8 mouse cellular contexts compared by ENCODE assay signal in the genomic region with DNA sequence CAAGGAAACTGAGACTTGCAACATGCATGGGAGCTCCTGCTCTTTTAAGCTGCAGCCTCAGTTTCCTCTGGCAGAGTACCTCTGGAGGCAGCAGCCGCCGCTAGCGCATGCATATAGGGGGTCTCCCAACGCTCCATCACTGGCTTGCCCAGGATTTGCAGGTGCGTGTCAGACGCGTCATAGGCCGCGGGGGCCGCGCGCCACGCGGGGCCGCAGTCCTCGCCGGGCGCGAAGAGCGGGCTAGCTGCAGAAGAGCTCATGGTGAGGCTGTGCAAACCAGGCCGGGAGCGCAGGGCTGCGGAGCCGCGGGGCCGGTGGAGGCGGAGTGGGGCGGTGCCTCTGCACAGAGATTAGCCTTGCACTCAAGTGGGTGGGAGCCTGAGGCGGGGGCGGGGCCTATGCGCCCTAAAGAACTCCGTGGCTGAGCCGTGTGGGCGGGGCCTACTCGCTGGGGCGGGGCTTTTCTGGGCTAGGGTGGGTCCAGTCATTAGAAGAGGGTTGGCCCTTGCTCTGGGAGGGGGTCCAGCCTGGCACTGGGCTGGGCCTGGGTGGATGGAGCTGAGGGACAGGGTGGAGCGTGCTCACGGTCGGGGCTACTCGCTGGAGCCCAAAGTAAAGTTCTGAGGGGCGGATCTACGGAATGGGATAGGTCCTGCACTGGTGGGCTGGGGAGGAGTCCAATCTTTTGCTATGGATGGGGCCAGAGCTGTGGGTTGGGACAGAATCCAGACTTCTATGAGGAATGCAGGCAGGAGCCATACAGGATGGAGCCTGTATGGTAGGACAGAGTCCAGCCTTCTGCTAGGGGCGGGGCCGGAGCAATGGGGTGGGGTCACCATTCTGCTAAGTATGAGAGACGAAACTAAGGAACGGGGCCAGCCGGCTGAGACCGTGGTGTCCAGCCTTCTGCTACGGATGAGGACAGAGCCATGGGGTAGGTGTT. TPM values are rescaled to one million over a fixed set of nuclear protein-coding genes. Genes with fewer than 3 reads are reported as not detected.
A peak's percentile ranks its signal among the peaks of the same experiment; 100 is the strongest.
DNase-seq lines count a peak whose midpoint lies in the region; ATAC-seq and TF ChIP-seq lines count a peak whose summit lies in the region.

Gene Gamt, minus strand, starts transcription at position 371 of the 943 bp plus-strand sequence.
Gene Dazap1, plus strand, starts transcription at position 845 of the 943 bp plus-strand sequence.

- peak within 1 kb of the TSS; percentile 79 for H3K4me2 ChIP-seq in forebrain, postnatal 0 days (ENCODE audit: low read depth)
- peak within 1 kb of the TSS; percentile 94 for H3K4me2 ChIP-seq in lung, embryonic 15.5 days

- WGBS in cerebellum, adult 2 months = 1% methylated on average over 49 of the region's 49 CpGs
- 1% methylated on average over 45 of the region's 49 CpGs for WGBS in forebrain, postnatal 0 days
- under 1% methylated on average over 49 of the region's 49 CpGs for WGBS in lung, embryonic 15.5 days

- peaks cover 3 to 17% of the 10 kb centered on the region in 2 experiments; a peak in 3 of 4 replicates for H3K4me1 ChIP-seq in MEL (ENCODE audit: control insufficient read depth in 1 of 2, insufficient read depth in 2 of 2, low read length in 2 of 2)
- H3K4me1 ChIP-seq in cerebellum, adult 2 months (ENCODE audit: control insufficient read depth, insufficient read depth, low read length) = peaks cover 15% of the 10 kb centered on the region; the same call in 1 of the 2 replicates
- peaks cover 8% of the 10 kb centered on the region; the same call in 1 of the 2 replicates for H3K4me1 ChIP-seq in forebrain, postnatal 0 days (ENCODE audit: insufficient read depth)
- H3K4me1 ChIP-seq in lung, embryonic 15.5 days = peaks cover 35% of the 10 kb centered on the region

- no peak for TF ChIP-seq CTCF in MEL (IDR thresholded peaks at IDR 0.05 in 2 of 3, conservative IDR thresholded peaks at IDR 0.05 in 1 of 3; ENCODE audit: control insufficient read depth in 1 of 3, insufficient read depth in 1 of 3, low read depth in 2 of 3, low read length in 3 of 3, poor library complexity in 1 of 3, severe bottlenecking in 1 of 3)
- TF ChIP-seq CTCF in cerebellum, adult 2 months (IDR thresholded peaks at IDR 0.05; ENCODE audit: borderline replicate concordance, insufficient read depth, low read depth, low read length) = no peak
- peak; percentile 4; the same call in 1 of the 2 replicates for TF ChIP-seq CTCF in forebrain, postnatal 0 days (IDR thresholded peaks at IDR 0.05; ENCODE audit: low read depth)

- peak; percentile 75 for ATAC-seq in forebrain, postnatal 0 days
- ATAC-seq in lung, embryonic 15.5 days (ENCODE audit: borderline replicate concordance, extremely low read depth, low FRiP score, low TSS enrichment) = peak; percentile 93

- DNase-seq in MEL (ENCODE audit: low read depth, low spot score) = peak; percentile 97
- peak; percentile 91 to 92 for DNase-seq in cerebellum, adult 2 months
- DNase-seq in forebrain, postnatal 0 days = peak; percentile 93
- peak; percentile 99 for DNase-seq in heart, postnatal 4 days
- DNase-seq in layer of hippocampus, adult 8-10 months (ENCODE audit: low spot score in 2 of 2) = peak; percentile 90 to 91
- DNase-seq in ovary, adult 18-20 months (ENCODE audit: low spot score) = peak; percentile 97
- DNase-seq in thymus, postnatal 0 days (ENCODE audit: low spot score) = peak; percentile 93

- no peak; a peak in 1 of 4 replicates for TF ChIP-seq POLR2A in MEL (IDR thresholded peaks at IDR 0.05; ENCODE audit: control insufficient read depth in 1 of 2, insufficient read depth in 1 of 2, low read depth in 1 of 2, low read length in 2 of 2, poor library complexity in 1 of 2)
- peak; percentile 36; the same call in 1 of the 2 replicates for TF ChIP-seq POLR2A in cerebellum, adult 2 months (IDR thresholded peaks at IDR 0.05; ENCODE audit: borderline replicate concordance, insufficient read depth, low read length)

- H3K27ac ChIP-seq in MEL (ENCODE audit: control insufficient read depth, low read depth, low read length) = peak within 1 kb of the TSS; percentile 90
- peak within 1 kb of the TSS; percentile 70 for H3K27ac ChIP-seq in cerebellum, adult 2 months (ENCODE audit: insufficient read depth, low read length)
- H3K27ac ChIP-seq in forebrain, postnatal 0 days (ENCODE audit: low read depth, low read length) = peak within 1 kb of the TSS; percentile 79
- peak within 1 kb of the TSS; percentile 98 for H3K27ac ChIP-seq in lung, embryonic 15.5 days

- no peak for TF ChIP-seq RAD21 in MEL (IDR thresholded peaks at IDR 0.05; ENCODE audit: low read depth, low read length)

- no peaks in the 10 kb centered on the region for H3K9me3 ChIP-seq in MEL (replicated peaks; ENCODE audit: insufficient read depth, low read length)
- no peaks in the 10 kb centered on the region for H3K9me3 ChIP-seq in forebrain, postnatal 0 days (ENCODE audit: low read length)
- H3K9me3 ChIP-seq in lung, embryonic 15.5 days = no peaks in the 10 kb centered on the region

- H3K36me3 ChIP-seq in MEL (ENCODE audit: control insufficient read depth in 1 of 2, insufficient read depth in 2 of 2, low read length in 2 of 2) = peaks cover 0 to 6% of the 10 kb centered on the region in 2 experiments; a peak in 2 of 4 replicates
- H3K36me3 ChIP-seq in forebrain, postnatal 0 days (ENCODE audit: insufficient read depth) = peaks cover 18% of the 10 kb centered on the region
- peaks cover 28% of the 10 kb centered on the region for H3K36me3 ChIP-seq in lung, embryonic 15.5 days

- H3K9ac ChIP-seq in MEL (ENCODE audit: control insufficient read depth, low read depth, low read length, poor library complexity, severe bottlenecking) = peak within 1 kb of the TSS; percentile 87
- peak within 1 kb of the TSS; percentile 47 for H3K9ac ChIP-seq in forebrain, postnatal 0 days
- H3K9ac ChIP-seq in lung, embryonic 15.5 days = peak within 1 kb of the TSS; percentile 59

- peaks cover 11% of the 10 kb centered on the region for H3K79me2 ChIP-seq in MEL (ENCODE audit: control insufficient read depth, insufficient read depth, low read length, poor library complexity)

- H3K27me3 ChIP-seq in MEL (ENCODE audit: control insufficient read depth in 1 of 2, insufficient read depth in 2 of 2, low read length in 2 of 2) = no peaks in the 10 kb centered on the region
- H3K27me3 ChIP-seq in cerebellum, adult 2 months (ENCODE audit: control insufficient read depth, insufficient read depth, low read length) = no peaks in the 10 kb centered on the region
- no peaks in the 10 kb centered on the region for H3K27me3 ChIP-seq in forebrain, postnatal 0 days (ENCODE audit: insufficient read depth, low read length)
- H3K27me3 ChIP-seq in lung, embryonic 15.5 days = no peaks in the 10 kb centered on the region

- TF ChIP-seq EP300 in MEL (IDR thresholded peaks at IDR 0.05; ENCODE audit: low read depth in 1 of 2, low read length in 2 of 2) = no peak

- H3K4me3 ChIP-seq in MEL (ENCODE audit: control insufficient read depth in 1 of 2, insufficient read depth in 1 of 2, low read depth in 2 of 2, low read length in 2 of 2) = peak within 1 kb of the TSS; percentile 77 to 79
- H3K4me3 ChIP-seq in cerebellum, adult 2 months (replicated peaks; ENCODE audit: insufficient read depth, low read depth, low read length) = peak within 1 kb of the TSS; percentile 66
- peak within 1 kb of the TSS; percentile 40 for H3K4me3 ChIP-seq in forebrain, postnatal 0 days (ENCODE audit: low read depth, low read length)
- H3K4me3 ChIP-seq in lung, embryonic 15.5 days = peak within 1 kb of the TSS; percentile 50

TF ChIP-seq in MEL, 35 proteins besides CTCF, POLR2A, EP300 and RAD21 (continues in another document):
- TF ChIP-seq KAT2A (conservative IDR thresholded peaks at IDR 0.05; ENCODE audit: low read depth, low read length) (no peak), MXI1 (IDR thresholded peaks at IDR 0.05; ENCODE audit: low read depth, low read length) (peak; percentile 68; the same call in 1 of the 2 replicates), CHD1 (IDR thresholded peaks at IDR 0.05; ENCODE audit: low read depth, low read length) (no peak), SMC3 (IDR thresholded peaks at IDR 0.05; ENCODE audit: low read depth, low read length) (no peak), NRF1 (IDR thresholded peaks at IDR 0.05; ENCODE audit: insufficient read depth, low read depth, low read length, poor library complexity, severe bottlenecking) (peak; percentile 39; the same call in 1 of the 2 replicates), SIN3A (IDR thresholded peaks at IDR 0.05; ENCODE audit: low read length) (peak; percentile 70; the same call in 1 of the 2 replicates), MAX (IDR thresholded peaks at IDR 0.05; ENCODE audit: low read length) (no peak), TAL1 (IDR thresholded peaks at IDR 0.05; ENCODE audit: low read length) (no peak), JUND (IDR thresholded peaks at IDR 0.05; ENCODE audit: low read depth, low read length) (no peak), ZMIZ1 (IDR thresholded peaks at IDR 0.05; ENCODE audit: low read depth, low read length) (peak; percentile 43; the same call in 1 of the 2 replicates), ZKSCAN1 (IDR thresholded peaks at IDR 0.05; ENCODE audit: low read depth, low read length) (no peak), MYB (IDR thresholded peaks at IDR 0.05; ENCODE audit: low read depth, low read length) (no peak)

RNA-seq across cellular contexts. Expression of gene Gamt, which starts in this region (rescaled TPM):
- total RNA-seq in MEL (2012; rRNA removed) = 4.1 and 6.0 TPM in 2 replicates
- polyA plus RNA-seq in MEL (2012; ENCODE audit: insufficient read depth in 1 of 2, insufficient read length in 2 of 2, low read depth in 1 of 2, low replicate concordance in 2 of 2, missing spikeins in 1 of 2) = 1 to 10 TPM in 1 of 2 experiments, not detected in 1; 8.4 TPM
- 52.9 and 54.5 TPM in 2 replicates for polyA plus RNA-seq in cerebellum, adult 2 months (2012; rRNA removed)
- total RNA-seq in forebrain, postnatal 0 days (2014; rRNA removed) = 15.2 and 18.2 TPM in 2 replicates
- polyA plus RNA-seq in forebrain, postnatal 0 days (2015; fragmentation: Nextera tagmentation; extraction: Ambion mirVana) = 20.8 and 21.8 TPM in 2 replicates
- total RNA-seq in heart, postnatal 4 days (2021) = 10 to 100 TPM; 18.5 to 23.4 TPM
- total RNA-seq in layer of hippocampus, adult 8-10 months (2022) = 10 to 100 TPM; 22.4 to 34.7 (median 27.9) TPM
- 29.3 and 30.2 TPM in 2 replicates for polyA plus RNA-seq in lung, embryonic 15.5 days (2015; fragmentation: Nextera tagmentation; extraction: Ambion mirVana)
- 5.5 and 5.9 TPM in 2 replicates for polyA plus RNA-seq in thymus, postnatal 0 days (2015; fragmentation: Nextera tagmentation; extraction: Ambion mirVana)

RNA-seq across cellular contexts. Expression of gene Dazap1, which starts in this region (rescaled TPM):
- 159 and 166 TPM in 2 replicates for total RNA-seq in MEL (2012; rRNA removed)
- 100 to 1,000 TPM in 1 of 2 experiments, not detected in 1; 236 TPM for polyA plus RNA-seq in MEL (2012; ENCODE audit: insufficient read depth in 1 of 2, insufficient read length in 2 of 2, low read depth in 1 of 2, low replicate concordance in 2 of 2, missing spikeins in 1 of 2)
- polyA plus RNA-seq in cerebellum, adult 2 months (2012; rRNA removed) = 90.2 and 92.7 TPM in 2 replicates
- total RNA-seq in forebrain, postnatal 0 days (2014; rRNA removed) = 120 and 122 TPM in 2 replicates
- 42.4 and 46.1 TPM in 2 replicates for polyA plus RNA-seq in forebrain, postnatal 0 days (2015; fragmentation: Nextera tagmentation; extraction: Ambion mirVana)
- total RNA-seq in heart, postnatal 4 days (2021) = 100 to 1,000 TPM; 131 to 140 TPM
- total RNA-seq in layer of hippocampus, adult 8-10 months (2022) = 10 to 100 TPM; 84.8 to 98.3 (median 91.6) TPM
- 58.9 and 67.0 TPM in 2 replicates for polyA plus RNA-seq in lung, embryonic 15.5 days (2015; fragmentation: Nextera tagmentation; extraction: Ambion mirVana)
- polyA plus RNA-seq in thymus, postnatal 0 days (2015; fragmentation: Nextera tagmentation; extraction: Ambion mirVana) = 48.9 and 56.1 TPM in 2 replicates

Comparison
In these comparisons a context has a peak if more than half of its experiments do, and no peak if none do; other contexts are left out.
1. Peak in every context shown above with its lines: DNase-seq, ATAC-seq, H3K4me3 ChIP-seq and H3K27ac ChIP-seq.